Mouse (Mus musculus): ENCODE measurements around the gene Slc38a4. TPM values are rescaled to one million over a fixed set of nuclear protein-coding genes. Genes with fewer than 3 reads are reported as not detected.

The Slc38a4 gene
- polyA plus RNA-seq, 1 experiment from 2014 or later, result 50.5 TPM

GRCm38 (mm10) chr15:97072859-97073826 lies 17.4 kb upstream of the Slc38a4 start:
- no peak overlapping the region for H3K9ac ChIP-seq
- 0 out of 2 replicates have a peak, but pooled peaks cover 3% of the 10 kb centered on the region for H3K4me1 ChIP-seq (replicated peaks)
- no peak overlapping the region for H3K27ac ChIP-seq
- H3K4me2 ChIP-seq (replicated peaks), result no peak overlapping the region
- no peaks in the 10 kb centered on the region for H3K27me3 ChIP-seq (replicated peaks)
- 57% methylated on average over 13 of the region's 13 CpGs for WGBS
- H3K36me3 ChIP-seq, result no peaks in the 10 kb centered on the region
- H3K4me3 ChIP-seq (replicated peaks), result no peak overlapping the region
- no peak for ATAC-seq
- no peaks in the 10 kb centered on the region for H3K9me3 ChIP-seq

GRCm38 (mm10) chr15:97067340-97068136 lies 11.8 kb upstream of the Slc38a4 start:
- peak; percentile 39 for ATAC-seq
- Histone ChIP-seq H3K36me3 (no peaks in the 10 kb centered on the region), H3K27ac (0 out of 2 replicates have a peak overlapping the region, but pooled peaks have one; percentile 27)

GRCm38 (mm10) chr15:97066937-97067336 lies 11.2 kb upstream of the Slc38a4 start:
- Histone ChIP-seq H3K27me3 (replicated peaks) (no peaks in the 10 kb centered on the region), H3K4me3 (replicated peaks) (no peak overlapping the region), H3K9me3 (no peaks in the 10 kb centered on the region), H3K27ac (0 out of 2 replicates have a peak overlapping the region, but pooled peaks have one; percentile 36), H3K9ac (no peak overlapping the region), H3K36me3 (no peaks in the 10 kb centered on the region), H3K4me2 (replicated peaks) (no peak overlapping the region), H3K4me1 (replicated peaks) (no peaks in the 10 kb centered on the region)
- ATAC-seq, result no peak
- 35% methylated on average over 5 of the region's 5 CpGs for WGBS

More at GRCm38 (mm10) chr15:97067340-97068136, 11.8 kb upstream of the Slc38a4 start:
- H3K9ac ChIP-seq, result no peak overlapping the region
- no peaks in the 10 kb centered on the region for H3K27me3 ChIP-seq (replicated peaks)
- H3K9me3 ChIP-seq, result no peaks in the 10 kb centered on the region
- H3K4me1 ChIP-seq (replicated peaks), result no peaks in the 10 kb centered on the region
- H3K4me3 ChIP-seq (replicated peaks), result no peak overlapping the region
- no peak overlapping the region for H3K4me2 ChIP-seq (replicated peaks)
- 23% methylated on average over 8 of the region's 8 CpGs for WGBS

- Histone ChIP-seq H3K4me1 (replicated peaks) (0 out of 2 replicates have a peak, but pooled peaks cover 2% of the 10 kb centered on the region), H3K27ac (no peak overlapping the region), H3K27me3 (replicated peaks) (no peaks in the 10 kb centered on the region), H3K4me3 (replicated peaks) (no peak overlapping the region), H3K9me3 (no peaks in the 10 kb centered on the region), H3K9ac (no peak overlapping the region), H3K4me2 (replicated peaks) (no peak overlapping the region), H3K36me3 (no peaks in the 10 kb centered on the region)
- 92% methylated on average over 5 of the region's 5 CpGs for WGBS
- ATAC-seq, result no peak
These were observed 7.5 kb upstream of the Slc38a4 start for GRCm38 (mm10) chr15:97063211-97063610.

- Histone ChIP-seq H3K9ac (no peak overlapping the region), H3K27me3 (replicated peaks) (no peaks in the 10 kb centered on the region), H3K27ac (no peak overlapping the region), H3K9me3 (no peaks in the 10 kb centered on the region), H3K4me1 (replicated peaks) (0 out of 2 replicates have a peak, but pooled peaks cover 2% of the 10 kb centered on the region), H3K4me2 (replicated peaks) (no peak overlapping the region), H3K4me3 (replicated peaks) (no peak overlapping the region), H3K36me3 (no peaks in the 10 kb centered on the region)
- no peak for ATAC-seq
- WGBS, result 74% methylated on average over 8 of the region's 8 CpGs
These were observed 5.2 kb upstream of the Slc38a4 start for GRCm38 (mm10) chr15:97060973-97061372.

GRCm38 (mm10) chr15:97060571-97060970 lies 4.8 kb upstream of the Slc38a4 start:
- no peaks in the 10 kb centered on the region for H3K27me3 ChIP-seq (replicated peaks)
- H3K4me2 ChIP-seq (replicated peaks), result no peak overlapping the region
- no peak overlapping the region for H3K27ac ChIP-seq
- 0 out of 2 replicates have a peak, but pooled peaks cover 2% of the 10 kb centered on the region for H3K4me1 ChIP-seq (replicated peaks)
- no peak overlapping the region for H3K4me3 ChIP-seq (replicated peaks)
- ATAC-seq, result no peak
- H3K9ac ChIP-seq, result no peak overlapping the region
- no peaks in the 10 kb centered on the region for H3K36me3 ChIP-seq
- no peaks in the 10 kb centered on the region for H3K9me3 ChIP-seq
- 92% methylated on average over 6 of the region's 6 CpGs for WGBS

GRCm38 (mm10) chr15:97060102-97060501 lies 4.3 kb upstream of the Slc38a4 start:
- Histone ChIP-seq H3K4me1 (replicated peaks) (0 out of 2 replicates have a peak, but pooled peaks cover 2% of the 10 kb centered on the region), H3K9me3 (no peaks in the 10 kb centered on the region), H3K27ac (no peak overlapping the region), H3K4me3 (replicated peaks) (no peak overlapping the region), H3K9ac (no peak overlapping the region), H3K36me3 (no peaks in the 10 kb centered on the region), H3K27me3 (replicated peaks) (no peaks in the 10 kb centered on the region), H3K4me2 (replicated peaks) (no peak overlapping the region)
- ATAC-seq, result no peak
- 78% methylated on average over 14 of the region's 14 CpGs for WGBS

- Histone ChIP-seq H3K27me3 (replicated peaks) (no peaks in the 10 kb centered on the region), H3K4me3 (replicated peaks) (no peak overlapping the region), H3K9me3 (no peaks in the 10 kb centered on the region; the same call in 1 of the 2 replicates), H3K4me2 (replicated peaks) (no peak overlapping the region), H3K27ac (no peak overlapping the region), H3K4me1 (replicated peaks) (0 out of 2 replicates have a peak, but pooled peaks cover 2% of the 10 kb centered on the region), H3K36me3 (no peaks in the 10 kb centered on the region), H3K9ac (no peak overlapping the region)
- WGBS, result 74% methylated on average over 24 of the region's 24 CpGs
- no peak for ATAC-seq
These were observed 3.6 kb upstream of the Slc38a4 start for GRCm38 (mm10) chr15:97059071-97060041.

GRCm38 (mm10) chr15:97054767-97055489 lies 828 bp downstream of the Slc38a4 start:
- Histone ChIP-seq H3K4me3 (replicated peaks) (peak overlapping the region; percentile 46), H3K4me1 (replicated peaks) (peaks cover 8% of the 10 kb centered on the region; the same call in 1 of the 2 replicates), H3K27ac (peak overlapping the region; percentile 64), H3K9ac (peak overlapping the region; percentile 46), H3K9me3 (no peaks in the 10 kb centered on the region; the same call in 1 of the 2 replicates), H3K4me2 (replicated peaks) (peak overlapping the region; percentile 72), H3K36me3 (no peaks in the 10 kb centered on the region), H3K27me3 (replicated peaks) (no peaks in the 10 kb centered on the region)
- peak; percentile 37; the same call in 1 of the 2 replicates for ATAC-seq
- 44% methylated on average over 31 of the region's 31 CpGs for WGBS

- H3K4me2 ChIP-seq (replicated peaks), result peak overlapping the region; percentile 72
- ATAC-seq, result no peak
- H3K9me3 ChIP-seq, result no peaks in the 10 kb centered on the region; the same call in 1 of the 2 replicates
- peak overlapping the region; percentile 46 for H3K9ac ChIP-seq
- H3K4me1 ChIP-seq (replicated peaks), result peaks cover 9% of the 10 kb centered on the region; the same call in 1 of the 2 replicates
- WGBS, result 56% methylated on average over 15 of the region's 15 CpGs
- H3K27me3 ChIP-seq (replicated peaks), result no peaks in the 10 kb centered on the region
- no peaks in the 10 kb centered on the region for H3K36me3 ChIP-seq
- peak overlapping the region; percentile 46 for H3K4me3 ChIP-seq (replicated peaks)
- 0 out of 2 replicates have a peak overlapping the region, but pooled peaks have one; percentile 64 for H3K27ac ChIP-seq
These were observed 1.6 kb downstream of the Slc38a4 start for GRCm38 (mm10) chr15:97054131-97054530.
